ENCODE assay signal across 22 mouse cellular contexts in genomic region chr2:14218126-14218525, GRCm38 (mm10). TPM values are rescaled to one million over a fixed set of nuclear protein-coding genes. Genes with fewer than 3 reads are reported as not detected.
DNase-seq lines count a peak whose midpoint lies in the region; ATAC-seq and TF ChIP-seq lines count a peak whose summit lies in the region.
"Had no signal": no experiment of that assay in that cellular context is flagged by ENCODE, and none has a peak within 500 bp of the region (broad histone marks: within the 10 kb centered on the region; RNA-seq: fewer than 3 reads in every experiment).

No protein-coding gene starts in this region.

- no peaks in the 10 kb centered on the region for H3K36me3 ChIP-seq in midbrain, postnatal 0 days (ENCODE audit: insufficient read depth, low read length)
- no peaks in the 10 kb centered on the region for H3K36me3 ChIP-seq in midbrain, embryonic 14.5 days (ENCODE audit: control insufficient read depth, insufficient read depth, low read length)
- H3K36me3 ChIP-seq: embryonic facial prominence, embryonic 12.5 days; hindbrain, embryonic 12.5 days; midbrain, embryonic 10.5 days; neural tube, embryonic 15.5 days had no signal

- H3K4me2 ChIP-seq in midbrain, postnatal 0 days (ENCODE audit: low read depth, low read length, poor library complexity, severe bottlenecking): no peak overlapping the region
- no peak overlapping the region for H3K4me2 ChIP-seq in midbrain, embryonic 14.5 days (ENCODE audit: low read length)
- H3K4me2 ChIP-seq: embryonic facial prominence, embryonic 12.5 days; hindbrain, embryonic 12.5 days; neural tube, embryonic 15.5 days had no signal

- DNase-seq in heart, adult 11 months: peak; percentile 52
- DNase-seq in heart, postnatal 25 days (ENCODE audit: low spot score): no peak
- DNase-seq in midbrain, postnatal 0 days (ENCODE audit: low spot score): no peak
- no peak for DNase-seq in midbrain, embryonic 14.5 days
- DNase-seq in WW6 (ENCODE audit: low read depth, low spot score): peak; percentile 5
- DNase-seq in ovary, postnatal 10 days (ENCODE audit: low spot score): no peak
- no peak for DNase-seq in kidney, postnatal 25 days
- DNase-seq in urinary bladder, postnatal 36 days (ENCODE audit: low spot score in 2 of 2): no peak
- DNase-seq: cerebellum, adult 9-10 months; forebrain, postnatal 0 days; gastrocnemius, postnatal 10 days; left cerebral cortex, postnatal 4 days; thymus, adult 2 months had no signal

- WGBS in midbrain, postnatal 0 days: 82% methylated on average over 6 of the region's 6 CpGs
- WGBS in midbrain, embryonic 14.5 days: 81% methylated on average over 6 of the region's 6 CpGs

- no peaks in the 10 kb centered on the region for H3K9me3 ChIP-seq in midbrain, postnatal 0 days (ENCODE audit: low read length)
- no peaks in the 10 kb centered on the region for H3K9me3 ChIP-seq in midbrain, embryonic 14.5 days (ENCODE audit: control insufficient read depth, low read length)
- H3K9me3 ChIP-seq: embryonic facial prominence, embryonic 12.5 days; hindbrain, embryonic 12.5 days; midbrain, embryonic 10.5 days; neural tube, embryonic 15.5 days had no signal

- intact Hi-C loops in heart, postnatal 25 days (cut with DNase I): no loop called here

- H3K4me3 ChIP-seq in midbrain, postnatal 0 days (ENCODE audit: low read depth, low read length): no peak overlapping the region
- H3K4me3 ChIP-seq in midbrain, embryonic 14.5 days (replicated peaks; ENCODE audit: low read depth, low read length): no peak overlapping the region
- H3K4me3 ChIP-seq: embryonic facial prominence, embryonic 12.5 days; hindbrain, embryonic 12.5 days; midbrain, embryonic 10.5 days; myocyte; neural tube, embryonic 15.5 days had no signal

- ATAC-seq in midbrain, postnatal 0 days (ENCODE audit: low FRiP score): no peak
- ATAC-seq in midbrain, embryonic 14.5 days (ENCODE audit: low FRiP score, low TSS enrichment): no peak
- ATAC-seq: activated CD4-positive, CD25-positive, alpha-beta regulatory T cell, adult 4 months; forebrain, postnatal 0 days; intestine, embryonic 16.5 days had no signal

- 0 out of 2 replicates have a peak, but pooled peaks have one; percentile 5 for TF ChIP-seq CTCF in midbrain, postnatal 0 days (IDR thresholded peaks at IDR 0.05)

- H3K9ac ChIP-seq in midbrain, postnatal 0 days (replicated peaks; ENCODE audit: low read length, poor library complexity, severe bottlenecking): no peak overlapping the region
- H3K9ac ChIP-seq in midbrain, embryonic 14.5 days (replicated peaks; ENCODE audit: low read length): no peak overlapping the region
- H3K9ac ChIP-seq: embryonic facial prominence, embryonic 12.5 days; forebrain, postnatal 0 days; hindbrain, embryonic 12.5 days; neural tube, embryonic 15.5 days had no signal

- H3K4me1 ChIP-seq in midbrain, postnatal 0 days (ENCODE audit: insufficient read depth, low read length): no peaks in the 10 kb centered on the region
- H3K4me1 ChIP-seq in midbrain, embryonic 14.5 days (ENCODE audit: control insufficient read depth, insufficient read depth, low read length): no peaks in the 10 kb centered on the region
- H3K4me1 ChIP-seq: embryonic facial prominence, embryonic 12.5 days; hindbrain, embryonic 12.5 days; neural tube, embryonic 15.5 days had no signal

- no peaks in the 10 kb centered on the region for H3K27me3 ChIP-seq in midbrain, postnatal 0 days (ENCODE audit: insufficient read depth, low read length)
- H3K27me3 ChIP-seq in midbrain, embryonic 14.5 days (ENCODE audit: control insufficient read depth, insufficient read depth, low read length): no peaks in the 10 kb centered on the region
- H3K27me3 ChIP-seq: embryonic facial prominence, embryonic 12.5 days; hindbrain, embryonic 12.5 days; neural tube, embryonic 15.5 days had no signal

- no peak overlapping the region for H3K27ac ChIP-seq in midbrain, postnatal 0 days (ENCODE audit: low read depth, low read length)
- H3K27ac ChIP-seq in midbrain, embryonic 14.5 days (replicated peaks; ENCODE audit: low read depth, low read length): no peak overlapping the region
- H3K27ac ChIP-seq: embryonic facial prominence, embryonic 12.5 days; hindbrain, embryonic 12.5 days; midbrain, embryonic 10.5 days; neural tube, embryonic 15.5 days had no signal

RNA-seq across cellular contexts. Expression of gene Mrc1, which starts 11.1 kb away (rescaled TPM):
- 10 to 100 TPM; 17.5 to 20.0 TPM for total RNA-seq in heart, postnatal 25 days (2021)
- total RNA-seq in midbrain, postnatal 0 days (2014; rRNA removed): 11.0 and 13.1 TPM in 2 replicates
- polyA plus RNA-seq in midbrain, postnatal 0 days (2015; fragmentation: Nextera tagmentation; extraction: Ambion mirVana): 3.7 and 4.1 TPM in 2 replicates
- 0.15 and 6.8 TPM in 2 replicates for polyA plus RNA-seq in midbrain, embryonic 14.5 days (2014; fragmentation: Nextera tagmentation; extraction: Ambion mirVana)

RNA-seq across cellular contexts. Expression of gene Tmem236, which starts 43.8 kb away (rescaled TPM):
- not detected for total RNA-seq in heart, postnatal 25 days (2021)
- 0.05 and 0.42 TPM in 2 replicates for total RNA-seq in midbrain, postnatal 0 days (2014; rRNA removed)
- 0.21 and 0.22 TPM in 2 replicates for polyA plus RNA-seq in midbrain, postnatal 0 days (2015; fragmentation: Nextera tagmentation; extraction: Ambion mirVana)
- polyA plus RNA-seq in midbrain, embryonic 14.5 days (2014; fragmentation: Nextera tagmentation; extraction: Ambion mirVana): 0.08 and 0.18 TPM in 2 replicates
- total RNA-seq: ES-E14; layer of hippocampus, adult 18-20 months had no signal
- polyA plus RNA-seq: activated CD4-positive, CD25-positive, alpha-beta regulatory T cell, adult 4 months; hindbrain, embryonic 12.5 days had no signal

Comparison
In these comparisons a context has a peak if more than half of its experiments do, and no peak if none do; other contexts are left out.
1. DNase-seq: peak in heart, adult 11 months (single experiment) and WW6 (single experiment); none in heart, postnatal 25 days (single experiment), midbrain, postnatal 0 days (single experiment), midbrain, embryonic 14.5 days (single experiment), ovary, postnatal 10 days (single experiment), kidney, postnatal 25 days (0 of 2) and urinary bladder, postnatal 36 days (0 of 2).